Mouse (Mus musculus) kidney, postnatal 36 days (tissue): ENCODE results near the gene Pfdn6.
"Not testable (repeated sequence)": the region's sequence is repeated elsewhere in the genome, so short reads cannot be mapped to it uniquely, and the experiment has no call there.

Experiments used
- DNase-seq, 2 experiments: peaks; one replicate each; pipeline ENCODE4 v3.0.0; 2021 to 2022; ENCODE audit warnings: mixed read lengths in 2 of 2

Pfdn6 gene

DNA sequence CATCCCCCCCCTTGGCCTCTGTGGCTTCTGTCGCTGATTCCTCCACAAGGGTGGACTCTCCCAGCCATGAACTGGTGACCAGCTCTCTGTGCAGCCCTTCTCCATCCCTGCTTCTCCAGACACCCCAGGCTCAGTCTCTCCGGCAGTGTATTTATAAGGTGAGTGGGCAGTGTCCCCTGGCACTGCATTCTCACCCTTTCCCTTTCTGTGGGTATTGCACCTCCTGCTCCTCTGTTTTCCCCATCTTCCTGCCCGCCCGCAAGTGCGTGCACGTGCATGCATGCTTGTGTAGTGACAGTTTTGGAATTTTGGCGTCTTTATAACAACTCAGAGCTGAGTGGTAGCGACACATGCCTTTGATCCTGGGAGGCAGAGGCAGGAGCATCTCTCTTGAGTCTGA, 26.2 kb downstream of the Pfdn6 start:
- no peak for DNase-seq

DNA sequence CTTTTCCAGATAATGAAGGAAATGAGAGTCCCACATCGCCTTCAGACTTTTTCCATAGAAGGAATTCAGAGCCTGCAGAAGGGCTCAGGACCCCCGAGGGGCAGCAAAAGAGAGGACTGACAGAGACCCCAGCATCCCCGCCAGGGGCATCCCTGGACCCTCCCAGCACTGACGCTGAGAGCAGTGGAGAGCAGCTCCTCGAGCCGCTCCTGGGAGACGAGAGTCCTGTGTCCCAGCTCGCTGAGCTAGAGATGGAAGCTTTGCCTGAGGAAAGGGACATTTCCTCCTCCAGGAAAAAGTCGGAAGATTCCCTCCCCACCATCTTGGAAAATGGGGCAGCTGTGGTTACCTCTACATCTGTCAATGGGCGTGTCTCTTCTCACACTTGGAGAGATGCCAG, 26.9 kb downstream of the Pfdn6 start:
- DNase-seq: no peak

DNA sequence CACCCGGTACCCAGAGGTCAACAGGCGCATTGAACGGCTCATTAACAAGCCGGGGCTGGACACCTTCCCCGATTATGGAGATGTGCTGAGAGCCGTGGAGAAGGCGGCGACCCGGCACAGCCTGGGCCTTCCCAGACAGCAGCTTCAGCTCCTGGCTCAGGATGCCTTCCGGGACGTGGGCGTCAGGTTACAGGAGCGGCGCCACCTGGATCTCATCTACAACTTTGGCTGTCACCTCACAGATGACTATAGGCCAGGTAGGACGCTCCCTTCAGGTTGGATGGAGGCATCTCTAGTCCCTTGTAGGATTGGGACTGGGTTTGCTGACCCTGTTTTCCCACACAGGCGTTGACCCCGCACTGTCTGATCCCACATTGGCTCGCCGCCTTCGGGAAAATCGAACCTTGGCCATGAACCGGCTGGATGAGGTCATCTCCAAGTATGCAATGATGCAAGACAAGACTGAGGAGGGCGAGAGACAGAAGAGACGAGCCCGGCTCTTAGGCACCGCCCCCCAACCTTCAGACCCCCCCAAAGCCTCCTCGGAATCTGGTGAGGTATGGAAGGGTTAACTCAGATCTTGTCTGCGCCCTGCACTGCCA, 28.2 kb downstream of the Pfdn6 start:
- DNase-seq: peak in 1 of 2 experiments; percentile 56

DNA sequence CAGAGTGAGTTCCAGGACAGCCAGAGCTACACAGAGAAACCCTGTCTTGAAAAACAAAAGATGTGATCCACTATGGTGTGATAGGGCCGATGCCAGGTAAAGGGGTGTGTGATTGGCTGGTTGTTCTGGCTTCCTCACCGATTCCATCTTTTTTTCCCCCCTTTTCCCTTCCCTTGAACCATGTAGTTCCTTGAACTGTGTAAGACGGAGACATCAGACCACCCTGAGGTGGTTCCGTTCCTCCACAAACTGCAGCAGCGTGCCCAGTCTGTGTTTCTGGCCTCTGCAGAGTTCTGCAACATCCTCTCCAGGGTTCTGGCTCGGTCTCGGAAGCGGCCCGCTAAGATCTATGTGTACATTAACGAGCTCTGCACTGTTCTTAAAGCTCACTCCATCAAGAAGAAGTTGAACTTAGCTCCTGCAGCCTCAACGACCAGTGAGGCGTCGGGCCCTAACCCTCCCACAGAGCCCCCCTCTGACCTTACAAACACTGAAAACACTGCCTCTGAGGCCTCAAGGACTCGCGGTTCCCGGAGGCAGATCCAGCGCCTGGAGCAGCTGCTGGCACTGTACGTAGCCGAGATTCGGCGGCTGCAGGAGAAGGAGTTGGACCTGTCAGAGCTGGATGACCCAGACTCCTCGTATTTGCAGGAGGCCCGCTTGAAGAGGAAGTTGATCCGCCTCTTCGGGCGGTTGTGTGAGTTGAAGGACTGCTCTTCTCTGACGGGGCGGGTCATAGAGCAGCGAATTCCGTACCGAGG, 28.9 kb downstream of the Pfdn6 start:
- DNase-seq: no peak

DNA sequence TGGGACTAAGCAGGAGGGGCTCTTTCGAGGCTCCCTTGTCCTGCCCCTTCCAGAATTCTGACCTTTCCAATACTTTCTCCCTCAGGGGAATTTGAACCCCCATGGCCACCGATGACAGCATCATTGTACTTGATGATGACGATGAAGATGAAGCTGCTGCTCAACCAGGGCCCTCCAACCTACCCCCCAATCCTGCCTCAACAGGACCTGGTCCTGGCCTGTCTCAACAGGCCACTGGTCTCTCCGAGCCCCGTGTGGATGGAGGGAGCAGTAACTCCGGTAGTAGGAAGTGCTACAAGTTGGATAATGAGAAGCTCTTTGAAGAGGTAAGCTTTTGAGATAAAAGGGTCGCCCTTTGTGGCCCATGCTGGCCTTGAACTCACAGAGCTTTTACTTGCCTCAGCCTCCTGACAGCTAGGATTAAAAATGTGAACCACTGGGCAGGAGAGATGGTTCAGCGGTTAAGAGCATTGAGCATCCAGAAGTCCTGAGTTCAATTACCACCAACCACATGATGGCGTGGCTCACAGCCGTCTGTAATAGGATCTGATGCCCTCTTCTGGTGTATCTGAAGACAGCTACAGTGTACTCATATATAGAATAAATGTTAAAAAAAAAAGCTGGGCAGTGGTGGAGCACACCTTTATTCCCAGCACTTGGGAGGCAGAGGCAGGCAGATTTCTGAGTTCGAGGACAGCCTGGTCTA, 29.6 kb downstream of the Pfdn6 start:
- DNase-seq: no peak

DNA sequence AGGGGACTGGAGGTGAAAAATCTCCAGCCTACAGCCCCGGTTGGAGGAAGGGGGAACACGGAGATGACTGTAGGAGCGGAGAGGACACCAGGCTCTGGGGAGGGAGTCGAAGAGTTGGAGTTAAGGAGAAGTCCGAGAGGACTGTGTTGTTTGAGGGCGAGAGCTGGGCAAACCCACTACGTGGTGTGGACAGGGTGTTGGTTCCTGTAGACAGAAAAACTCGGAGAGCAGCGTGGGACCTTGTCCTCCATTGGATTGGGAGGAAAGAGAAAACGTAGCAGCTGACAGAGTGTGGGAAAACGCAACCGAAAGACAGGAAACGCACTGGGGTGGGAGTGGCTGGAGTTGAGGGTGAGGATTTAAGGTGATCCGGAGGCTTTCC, 30.3 kb downstream of the Pfdn6 start:
- peak; percentile 60 to 74 for DNase-seq

DNA sequence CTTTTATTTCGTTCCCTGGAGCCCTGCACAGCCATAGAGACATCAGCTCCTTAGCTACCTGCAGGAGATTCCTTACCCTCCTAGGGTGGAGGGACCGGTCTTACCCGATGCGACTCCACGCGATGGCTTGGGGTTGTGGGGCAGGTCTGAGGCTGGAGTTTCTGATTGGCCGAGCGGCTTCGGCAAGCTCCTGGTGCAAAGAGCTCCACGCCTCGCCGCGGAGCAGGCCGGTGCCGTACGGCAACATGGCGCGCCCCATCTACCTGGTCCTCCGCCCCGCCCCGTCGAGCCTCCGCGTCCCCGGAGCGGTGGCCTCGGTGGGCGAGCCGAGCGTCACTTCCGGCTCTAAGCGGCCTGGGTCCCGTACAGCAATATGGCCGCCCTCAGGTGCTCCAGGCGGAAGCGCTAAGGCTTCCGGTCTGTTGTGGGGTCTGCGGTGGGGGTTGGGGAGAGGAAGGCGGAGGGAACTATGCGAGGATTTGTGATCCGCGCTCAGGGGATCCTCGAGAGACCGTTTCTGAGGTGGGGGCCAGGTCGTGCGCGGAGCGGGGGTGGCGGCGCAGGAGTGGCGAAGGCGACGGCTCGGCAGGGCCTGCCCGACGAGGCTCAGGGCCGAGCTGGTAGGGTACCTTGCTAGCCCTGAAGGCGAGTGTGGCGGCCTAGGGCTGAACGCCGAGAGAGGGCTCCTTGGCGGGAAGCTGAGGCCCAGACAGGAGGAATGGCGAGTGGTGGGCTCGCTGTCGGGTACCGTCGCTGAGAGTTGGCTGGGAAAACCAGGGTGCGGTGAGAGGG, 30.9 kb downstream of the Pfdn6 start, which contains the start of gene Daxx:
Gene Daxx, plus strand, starts transcription at position 338 of the 792 bp plus-strand sequence.
- DNase-seq: peak; percentile 99 to 100

DNA sequence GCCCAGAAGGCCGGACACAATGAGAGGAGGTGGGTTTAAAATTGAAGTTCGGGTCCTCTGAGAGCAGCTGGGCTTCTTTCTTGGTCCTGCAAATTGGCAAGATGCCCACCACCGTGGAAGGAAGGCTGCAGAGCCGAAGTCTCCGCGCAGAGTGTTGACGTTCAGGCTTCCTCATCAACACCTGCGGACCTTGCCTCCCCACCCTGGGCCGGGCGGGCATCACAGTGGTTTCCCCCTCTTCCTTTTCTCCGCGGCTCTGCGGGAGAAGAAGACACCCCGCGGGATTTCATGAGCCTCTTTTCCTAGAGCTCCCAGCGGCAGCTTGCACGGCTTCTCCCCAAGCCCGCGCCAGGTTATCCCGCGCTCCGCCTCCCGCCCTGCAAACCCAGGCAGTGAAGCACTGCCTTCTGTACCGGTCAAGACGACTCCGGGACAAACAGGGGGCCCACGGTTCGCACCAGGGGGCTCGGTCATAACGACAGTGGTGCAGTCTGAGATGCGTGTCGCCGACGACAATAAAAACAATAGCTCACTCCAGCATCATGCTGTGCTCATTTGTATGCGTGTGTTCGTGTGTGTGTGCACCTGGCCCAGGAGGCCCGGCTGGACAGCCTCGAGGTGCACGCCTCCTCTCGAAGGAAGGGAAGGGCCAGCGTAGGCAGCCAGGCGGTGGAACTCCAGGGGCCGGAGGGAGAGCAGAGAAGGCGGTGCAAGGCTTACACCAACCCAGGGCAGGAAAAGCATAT, 31.6 kb downstream of the Pfdn6 start:
- DNase-seq: peak; percentile 34 to 72

DNA sequence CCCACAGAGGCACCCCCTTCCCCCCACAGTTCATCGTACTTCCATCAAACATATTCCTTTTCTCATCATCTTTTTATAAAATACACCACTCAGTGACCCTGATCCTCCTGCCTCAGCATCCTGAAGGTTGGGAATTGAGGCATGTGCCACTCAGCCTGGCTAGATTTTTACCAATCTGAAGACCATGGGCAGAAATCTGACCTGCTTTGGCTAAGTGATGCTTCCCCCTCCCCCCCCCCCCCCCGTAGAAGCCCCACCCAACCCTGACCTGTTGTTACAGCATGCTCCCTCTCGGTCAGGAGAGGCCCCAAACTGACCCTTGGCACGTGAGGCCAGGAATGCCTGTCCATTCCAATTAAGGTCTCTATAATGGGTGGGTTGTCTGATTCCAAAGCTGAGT, 35.3 kb downstream of the Pfdn6 start, which contains the start of gene Platr17:
Gene Platr17, plus strand, starts transcription at position 301 of the 400 bp plus-strand sequence.
- DNase-seq: not testable (repeated sequence)

DNA sequence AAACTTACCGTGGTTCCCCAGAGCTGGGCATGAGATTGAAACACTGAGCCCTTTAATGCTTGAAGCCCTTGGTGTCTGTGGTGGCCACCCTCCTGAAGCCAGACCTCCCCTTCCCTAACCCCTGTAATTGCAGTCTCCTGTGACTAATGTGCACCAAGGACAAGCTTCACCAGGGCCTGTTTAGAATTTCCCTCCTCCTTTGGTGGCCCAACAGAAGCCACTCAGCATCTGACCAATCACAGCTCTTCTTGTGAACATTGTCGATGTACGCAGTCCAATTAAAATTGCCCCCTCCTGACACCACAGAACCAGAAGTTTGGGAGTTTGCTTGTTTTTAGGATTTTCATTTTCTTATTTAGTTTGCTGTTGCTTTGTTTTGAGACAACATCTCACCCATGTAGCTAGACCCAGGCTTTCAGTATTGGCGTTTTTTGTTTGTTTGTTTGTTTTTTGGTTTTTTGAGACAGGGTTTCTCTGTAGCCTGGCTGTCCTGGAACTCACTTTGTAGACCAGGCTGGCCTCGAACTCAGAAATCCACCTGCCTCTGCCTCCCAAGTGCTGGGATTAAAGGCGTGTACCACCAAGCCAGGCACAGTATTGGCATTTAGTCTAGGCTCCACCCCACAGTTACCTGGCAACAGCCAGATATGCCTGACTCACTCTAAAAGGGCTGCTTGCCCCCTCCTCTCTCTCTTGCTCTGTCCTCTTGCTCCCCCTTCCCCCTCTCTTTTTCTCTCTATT, 36.1 kb downstream of the Pfdn6 start:
- DNase-seq: not testable (repeated sequence)

DNA sequence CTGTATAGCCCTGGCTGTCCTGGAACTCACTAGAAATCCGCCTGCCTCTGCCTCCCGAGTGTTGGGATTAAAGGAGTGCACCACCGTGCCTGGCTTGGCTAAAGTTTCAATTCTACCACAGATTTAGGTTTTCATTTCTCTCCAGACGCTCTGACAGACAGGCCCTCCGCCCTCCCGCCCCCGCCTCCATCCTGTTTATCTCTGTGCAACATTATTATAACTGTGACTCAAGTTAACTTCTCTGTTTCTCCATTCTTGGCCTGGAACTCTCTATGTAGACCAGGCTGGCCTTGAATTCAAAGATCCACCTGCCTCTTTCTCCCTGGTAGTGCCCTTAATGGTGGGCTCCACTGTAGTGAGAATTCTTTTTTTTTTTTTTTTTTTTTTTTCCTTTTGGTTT, 37.7 kb downstream of the Pfdn6 start:
- DNase-seq: no peak

DNA sequence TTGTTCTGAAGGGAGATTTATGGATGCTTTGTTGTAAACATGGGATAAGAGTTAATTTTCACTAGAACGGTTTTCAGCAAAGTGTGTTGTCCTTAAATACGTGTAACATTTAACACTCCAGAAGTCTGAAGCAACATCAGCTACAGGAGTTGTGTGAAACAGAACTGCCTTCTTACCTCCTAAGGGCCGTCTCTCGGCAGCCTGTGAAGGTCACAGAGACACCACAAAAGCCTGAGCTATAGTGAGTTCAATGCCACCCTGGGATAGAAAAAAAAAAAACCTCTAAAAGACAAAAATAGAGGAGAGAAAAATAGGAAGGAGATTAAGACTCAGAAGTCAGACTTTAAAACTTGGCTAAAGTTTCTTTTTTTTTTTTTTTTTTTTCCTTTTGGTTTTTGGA, 38.1 kb downstream of the Pfdn6 start:
- DNase-seq: no peak

DNA sequence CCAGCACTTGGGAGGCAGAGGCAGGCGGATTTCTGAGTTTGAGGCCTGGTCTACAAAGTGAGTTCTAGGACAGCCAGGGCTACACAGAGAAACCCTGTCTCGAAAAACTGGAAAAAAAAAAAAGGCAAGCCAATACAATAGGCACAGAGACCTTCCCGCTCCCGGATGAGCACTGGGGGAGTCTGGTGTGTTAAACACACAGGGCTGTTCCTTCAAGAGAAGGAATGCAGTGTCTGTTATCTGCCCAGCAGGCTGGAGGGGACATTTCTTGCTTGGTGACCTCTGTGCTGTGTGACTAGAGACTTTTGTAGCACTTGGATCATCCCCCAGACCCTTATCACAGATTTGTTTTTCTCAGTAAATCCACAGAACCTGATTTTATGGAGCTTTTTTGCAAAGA, 38.5 kb downstream of the Pfdn6 start:
- DNase-seq: no peak

DNA sequence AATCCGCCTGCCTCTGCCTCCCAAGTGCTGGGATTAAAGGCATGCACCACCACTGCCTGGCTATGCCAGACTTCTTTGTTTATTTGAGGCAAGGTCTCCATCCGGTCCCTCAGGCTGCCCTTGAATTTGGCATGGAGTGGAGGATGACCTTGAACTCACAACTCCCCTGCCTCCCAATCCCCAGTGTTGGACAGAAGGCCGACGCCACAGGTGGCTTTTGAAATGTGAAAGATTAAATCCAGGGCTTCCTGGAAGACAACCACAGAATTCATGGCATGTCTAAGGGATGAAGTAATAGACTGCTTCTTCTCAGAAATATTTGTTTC, 39.2 kb downstream of the Pfdn6 start:
- no peak for DNase-seq

DNA sequence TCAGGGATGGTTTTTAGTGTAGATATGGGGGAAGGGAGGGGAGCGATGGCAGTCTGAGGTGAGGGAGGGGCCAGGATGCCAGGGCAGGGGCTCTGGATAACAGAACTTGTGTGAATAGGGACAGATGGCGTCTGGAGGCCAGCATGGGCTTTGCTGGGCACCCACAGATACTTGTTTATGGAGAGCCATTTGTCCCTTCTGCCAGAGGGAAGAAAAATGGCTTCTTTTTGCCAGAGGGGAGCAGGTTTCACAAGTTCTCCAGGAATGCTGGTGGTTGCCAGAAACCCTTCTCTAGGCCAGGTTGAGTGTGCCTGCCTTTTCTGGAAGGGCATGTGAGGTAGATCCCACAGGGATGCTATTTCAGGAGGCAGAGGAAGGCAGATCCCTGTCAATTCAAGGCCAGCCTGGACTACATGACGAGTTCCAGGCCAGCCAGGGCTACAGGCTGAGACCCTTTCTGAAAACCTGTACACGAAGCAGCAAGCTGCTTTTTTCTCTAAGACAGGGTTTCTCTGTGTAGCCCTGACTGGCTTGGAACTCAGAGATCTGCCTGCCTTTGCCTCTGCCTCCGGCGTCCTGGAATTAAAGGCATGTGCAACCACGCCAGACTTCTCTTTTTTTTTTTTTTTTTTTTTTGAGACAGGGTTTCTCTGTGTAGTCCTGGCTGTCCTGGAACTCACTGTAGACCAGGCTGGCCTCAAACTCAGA, 39.7 kb downstream of the Pfdn6 start:
- no peak for DNase-seq

DNA sequence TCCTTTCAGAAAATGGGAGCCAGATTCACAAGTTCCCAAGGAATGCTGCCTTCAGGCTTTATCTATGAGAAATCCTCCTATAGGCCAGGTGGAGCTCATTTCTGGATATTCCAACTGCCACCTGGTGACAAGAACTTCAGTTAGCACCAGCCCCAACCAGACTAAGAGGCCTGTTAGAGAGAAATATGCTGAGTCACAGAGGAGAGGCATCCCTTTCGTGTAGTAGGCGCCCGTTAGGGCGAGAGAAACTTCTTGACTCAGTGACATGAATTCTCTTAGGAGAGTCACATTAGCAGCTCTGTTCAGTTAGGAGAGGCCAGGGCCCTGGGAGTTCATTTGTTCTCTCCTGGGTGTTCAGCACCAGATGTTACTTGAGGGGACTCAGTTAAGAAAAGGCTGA, 40.5 kb downstream of the Pfdn6 start:
- no peak for DNase-seq

DNA sequence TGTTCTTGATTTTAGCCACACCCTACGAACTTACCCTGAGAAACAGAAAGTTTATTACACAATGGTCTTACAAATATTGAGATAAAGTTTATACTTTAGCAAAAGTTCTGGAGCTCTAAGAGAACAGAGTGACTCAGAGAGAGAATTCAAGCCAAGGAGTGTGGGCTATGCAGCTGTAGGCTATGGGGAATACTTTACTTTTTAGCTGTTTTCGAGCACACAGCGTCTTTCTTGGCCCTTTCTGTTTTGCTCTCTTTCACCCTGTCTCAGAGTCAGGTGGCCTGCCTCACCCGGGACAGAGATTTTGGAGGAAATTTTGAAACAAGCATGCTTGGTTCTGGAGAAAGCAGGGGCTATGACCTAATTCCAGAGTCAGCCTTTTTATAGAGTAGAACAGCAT, 42.0 kb downstream of the Pfdn6 start:
- not testable (repeated sequence) for DNase-seq

DNA sequence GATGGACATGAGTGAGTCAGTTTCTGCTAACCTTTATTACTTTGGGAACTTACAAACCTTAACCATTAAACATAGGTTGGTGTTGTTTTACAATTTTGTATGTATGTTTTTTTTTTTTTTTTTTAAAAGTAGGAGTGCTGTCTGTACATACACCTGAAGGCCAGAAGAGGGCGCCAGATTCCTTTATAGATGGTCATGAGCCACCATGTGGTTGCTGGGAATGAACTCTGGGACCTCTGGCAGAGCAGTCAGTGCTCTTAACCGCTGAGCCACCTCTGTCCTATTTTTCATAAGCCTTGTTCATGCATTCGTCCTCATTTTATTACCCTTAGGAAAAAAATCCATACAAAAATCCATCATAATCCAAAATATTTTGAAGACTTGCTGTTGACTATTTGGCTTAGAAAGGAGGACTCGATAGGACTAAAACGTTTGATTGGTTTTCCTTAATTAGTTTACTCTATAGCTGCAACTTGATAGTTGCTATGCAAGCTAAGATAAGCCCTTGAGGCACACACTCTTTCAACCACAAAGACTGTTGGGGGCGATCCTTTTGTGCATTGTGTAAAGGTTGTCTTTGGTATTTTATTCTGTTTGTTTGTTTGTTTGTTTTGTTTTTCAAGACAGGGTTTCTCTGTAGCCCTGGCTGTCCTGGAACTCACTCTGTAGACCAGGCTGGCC, 42.9 kb downstream of the Pfdn6 start:
- peak in 1 of 2 experiments; percentile 76 for DNase-seq

DNA sequence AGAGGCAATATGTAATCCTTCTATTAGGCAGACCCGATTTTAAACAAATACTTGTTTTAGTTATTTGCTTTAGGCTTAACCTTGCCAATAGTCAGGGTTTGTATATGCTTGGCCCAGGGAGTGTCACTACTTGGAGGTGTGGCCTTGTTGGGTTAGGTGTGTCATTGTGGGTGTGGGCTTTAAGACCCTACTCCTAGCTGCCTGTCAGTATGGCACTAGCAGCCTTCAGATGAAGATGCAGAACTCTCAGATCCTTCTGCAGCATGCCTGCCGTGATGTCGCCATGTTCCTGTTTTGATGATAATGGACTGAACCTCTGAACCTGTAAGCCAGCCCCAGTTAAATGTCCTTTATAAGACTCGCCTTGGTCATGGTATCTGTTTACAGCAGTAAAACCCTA, 47.1 kb downstream of the Pfdn6 start:
- not testable (repeated sequence) for DNase-seq

DNA sequence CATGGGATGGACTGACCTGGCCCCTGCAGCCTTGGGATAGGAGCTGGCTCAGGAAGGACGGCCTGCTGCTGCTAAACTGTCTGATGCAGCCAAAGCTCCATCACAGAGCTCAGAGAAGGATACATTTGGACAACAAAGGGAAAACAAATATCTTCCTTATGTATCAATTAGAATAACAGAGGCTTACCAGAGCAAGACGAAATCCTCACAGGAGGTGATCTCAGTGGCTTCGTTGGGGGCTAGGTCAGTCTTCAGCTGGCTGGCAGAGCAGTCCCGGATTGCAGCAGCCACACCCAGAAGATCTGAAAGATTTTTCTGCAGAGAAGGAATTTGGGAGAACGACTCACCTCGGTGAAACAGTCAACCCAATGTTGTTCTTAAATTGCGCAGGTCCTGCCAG, 47.7 kb downstream of the Pfdn6 start:
- DNase-seq: no peak
